8 mouse cellular contexts compared by ENCODE assay signal in the genomic region with DNA sequence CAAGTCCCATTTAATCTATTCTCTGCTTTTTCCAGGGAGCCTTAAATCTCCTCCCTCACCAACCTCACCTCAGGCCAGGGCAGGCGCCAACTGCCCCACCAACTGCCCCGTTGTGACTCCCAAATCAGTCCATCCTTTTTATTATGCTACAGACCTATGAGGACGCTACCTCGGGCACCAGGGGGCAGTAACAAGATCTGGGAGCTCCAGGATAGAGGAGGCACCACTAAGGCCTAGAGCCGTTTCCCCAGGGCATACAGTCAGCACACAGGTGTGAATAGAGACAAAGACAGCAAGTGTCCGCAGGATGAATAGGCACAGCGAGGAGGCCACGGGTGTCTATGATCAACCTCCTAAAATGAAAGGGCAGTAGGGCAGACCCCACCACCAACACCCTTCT. TPM values are rescaled to one million over a fixed set of nuclear protein-coding genes. Genes with fewer than 3 reads are reported as not detected.
A peak's percentile ranks its signal among the peaks of the same experiment; 100 is the strongest.
DNase-seq lines count a peak whose midpoint lies in the region; ATAC-seq lines count a peak whose summit lies in the region.

No protein-coding gene starts in this region.

- no peaks in the 10 kb centered on the region for H3K36me3 ChIP-seq in midbrain, embryonic 15.5 days (replicated peaks)

- H3K9me3 ChIP-seq in midbrain, embryonic 15.5 days = no peaks in the 10 kb centered on the region

- peaks cover 10% of the 10 kb centered on the region for H3K4me1 ChIP-seq in midbrain, embryonic 15.5 days

- WGBS in midbrain, embryonic 15.5 days = 52% methylated on average over 8 of the region's 8 CpGs

- no peak overlapping the region for H3K9ac ChIP-seq in midbrain, embryonic 15.5 days

- no peak for ATAC-seq in midbrain, embryonic 15.5 days (replicated peaks)

- H3K4me3 ChIP-seq in midbrain, embryonic 15.5 days = no peak overlapping the region

- DNase-seq in embryo, embryonic 11 days = peak; percentile 56
- DNase-seq in embryo, embryonic 10.5 days (ENCODE audit: low spot score) = no peak
- peak; percentile 58 for DNase-seq in urinary bladder, postnatal 14 days (ENCODE audit: low spot score)
- DNase-seq in urinary bladder, postnatal 25 days (ENCODE audit: low spot score) = no peak
- DNase-seq in kidney, adult 18-20 months = peak; percentile 65
- DNase-seq in lung, postnatal 14 days = peak; percentile 66
- no peak for DNase-seq in right cerebral cortex, adult 18-20 months

- no peak overlapping the region for H3K4me2 ChIP-seq in midbrain, embryonic 15.5 days

- no peaks in the 10 kb centered on the region for H3K27me3 ChIP-seq in midbrain, embryonic 15.5 days (replicated peaks)

- H3K27ac ChIP-seq in midbrain, embryonic 15.5 days = no peak overlapping the region

RNA-seq across cellular contexts. Expression of gene Arhgef17, which starts 23.3 kb away (rescaled TPM):
- polyA plus RNA-seq in midbrain, embryonic 15.5 days (2015; fragmentation: Nextera tagmentation; extraction: Ambion mirVana) = 13.9 and 14.4 TPM in 2 replicates

RNA-seq across cellular contexts. Expression of gene Relt, which starts 45.3 kb away (rescaled TPM):
- 4.7 and 5.9 TPM in 2 replicates for polyA plus RNA-seq in midbrain, embryonic 15.5 days (2015; fragmentation: Nextera tagmentation; extraction: Ambion mirVana)

Comparison
In these comparisons a context has a peak if more than half of its experiments do, and no peak if none do; other contexts are left out.
1. DNase-seq: peak in embryo, embryonic 11 days (single experiment), urinary bladder, postnatal 14 days (single experiment), kidney, adult 18-20 months (single experiment) and lung, postnatal 14 days (single experiment); none in embryo, embryonic 10.5 days (single experiment), urinary bladder, postnatal 25 days (single experiment) and right cerebral cortex, adult 18-20 months (single experiment).